19 mouse cellular contexts compared by ENCODE assay signal in genomic region chr5:119953811-119954566, GRCm38 (mm10).
DNase-seq lines count a peak whose midpoint lies in the region; ATAC-seq and TF ChIP-seq lines count a peak whose summit lies in the region.
"Had no signal": no experiment of that assay in that cellular context is flagged by ENCODE, and none has a peak within 500 bp of the region (broad histone marks: within the 10 kb centered on the region; RNA-seq: fewer than 3 reads in every experiment).

No protein-coding gene starts in this region.

- H3K27me3 ChIP-seq in stomach, embryonic 16.5 days (ENCODE audit: control insufficient read depth, insufficient read depth, low read length): 0 out of 2 replicates have a peak, but pooled peaks cover under 1% of the 10 kb centered on the region
- no peaks in the 10 kb centered on the region for H3K27me3 ChIP-seq in stomach, postnatal 0 days (ENCODE audit: control insufficient read depth, insufficient read depth, low read length)
- H3K27me3 ChIP-seq in limb, embryonic 14.5 days (ENCODE audit: control insufficient read depth, insufficient read depth, low read length): no peaks in the 10 kb centered on the region
- H3K27me3 ChIP-seq in embryonic facial prominence, embryonic 10.5 days (replicated peaks; ENCODE audit: low read depth, poor library complexity, severe bottlenecking): no peaks in the 10 kb centered on the region
- H3K27me3 ChIP-seq: embryonic facial prominence, embryonic 12.5 days; forebrain, embryonic 13.5 days; heart, embryonic 13.5 days; hindbrain, embryonic 15.5 days had no signal

- no peak for TF ChIP-seq EP300 in stomach, postnatal 0 days (optimal IDR thresholded peaks at IDR 0.05)

- H3K9ac ChIP-seq in stomach, embryonic 16.5 days (ENCODE audit: low read length): no peak overlapping the region
- H3K9ac ChIP-seq in stomach, postnatal 0 days (ENCODE audit: low read length): no peak overlapping the region
- H3K9ac ChIP-seq in limb, embryonic 14.5 days (ENCODE audit: low read depth, low read length, severe bottlenecking): no peak overlapping the region
- H3K9ac ChIP-seq: embryonic facial prominence, embryonic 12.5 days; forebrain, embryonic 13.5 days; heart, embryonic 13.5 days; hindbrain, embryonic 15.5 days had no signal

- 52% methylated on average over 14 of the region's 14 CpGs for WGBS in stomach, embryonic 16.5 days
- 46% methylated on average over 14 of the region's 14 CpGs for WGBS in stomach, postnatal 0 days
- WGBS in limb, embryonic 14.5 days: 35% methylated on average over 14 of the region's 14 CpGs
- 79% methylated on average over 14 of the region's 14 CpGs for WGBS in embryonic facial prominence, embryonic 10.5 days

- DNase-seq in left cerebral cortex, postnatal 14 days (ENCODE audit: low spot score in 2 of 2): peak; percentile 6 to 50
- DNase-seq in left cerebral cortex, postnatal 4 days: no peak
- no peak for DNase-seq in stomach, postnatal 0 days (ENCODE audit: low spot score)
- peak; percentile 51 for DNase-seq in limb, embryonic 14.5 days (ENCODE audit: low spot score)
- no peak for DNase-seq in kidney, adult 18-20 months
- DNase-seq in embryonic facial prominence, embryonic 10.5 days (ENCODE audit: low spot score): no peak
- DNase-seq: adrenal gland, postnatal 10 days; cerebellum, adult 11 months; cerebellum, adult 8-10 months; embryo, embryonic 11 days; gastrocnemius, adult 2 months; gastrocnemius, postnatal 25 days; heart, postnatal 36 days had no signal

- H3K9me3 ChIP-seq in stomach, embryonic 16.5 days (replicated peaks; ENCODE audit: control insufficient read depth, low read length): no peaks in the 10 kb centered on the region
- no peaks in the 10 kb centered on the region for H3K9me3 ChIP-seq in stomach, postnatal 0 days (ENCODE audit: control insufficient read depth, low read length)
- no peaks in the 10 kb centered on the region for H3K9me3 ChIP-seq in limb, embryonic 14.5 days (ENCODE audit: control insufficient read depth, low read length)
- no peaks in the 10 kb centered on the region for H3K9me3 ChIP-seq in embryonic facial prominence, embryonic 10.5 days
- H3K9me3 ChIP-seq: embryonic facial prominence, embryonic 12.5 days; forebrain, embryonic 13.5 days; hindbrain, embryonic 15.5 days had no signal

- H3K4me3 ChIP-seq in stomach, embryonic 16.5 days (replicated peaks; ENCODE audit: low read length): no peak overlapping the region
- H3K4me3 ChIP-seq in stomach, postnatal 0 days (ENCODE audit: low read depth, low read length): no peak overlapping the region
- no peak overlapping the region for H3K4me3 ChIP-seq in limb, embryonic 14.5 days (replicated peaks; ENCODE audit: low read length)
- H3K4me3 ChIP-seq in embryonic facial prominence, embryonic 10.5 days: no peak overlapping the region
- H3K4me3 ChIP-seq: embryonic facial prominence, embryonic 12.5 days; forebrain, embryonic 13.5 days; gastrocnemius, adult 2 months; heart, embryonic 13.5 days; hindbrain, embryonic 15.5 days had no signal

- no peaks in the 10 kb centered on the region for H3K36me3 ChIP-seq in stomach, embryonic 16.5 days (ENCODE audit: control insufficient read depth, insufficient read depth, low read length)
- no peaks in the 10 kb centered on the region for H3K36me3 ChIP-seq in stomach, postnatal 0 days (ENCODE audit: control insufficient read depth, insufficient read depth, low read length)
- H3K36me3 ChIP-seq in limb, embryonic 14.5 days (ENCODE audit: control insufficient read depth, insufficient read depth, low read length): no peaks in the 10 kb centered on the region
- H3K36me3 ChIP-seq in embryonic facial prominence, embryonic 10.5 days (replicated peaks): no peaks in the 10 kb centered on the region
- H3K36me3 ChIP-seq: embryonic facial prominence, embryonic 12.5 days; heart, embryonic 13.5 days; hindbrain, embryonic 15.5 days had no signal

- TF ChIP-seq POLR2A in limb, embryonic 14.5 days (IDR thresholded peaks at IDR 0.05; ENCODE audit: borderline replicate concordance, extremely low read depth, insufficient read depth, insufficient read length): no peak

- no peak overlapping the region for H3K27ac ChIP-seq in stomach, embryonic 16.5 days (ENCODE audit: low read length)
- H3K27ac ChIP-seq in stomach, postnatal 0 days (replicated peaks): no peak overlapping the region
- H3K27ac ChIP-seq in limb, embryonic 14.5 days (replicated peaks; ENCODE audit: low read depth, low read length): peak overlapping the region; percentile 70
- no peak overlapping the region for H3K27ac ChIP-seq in embryonic facial prominence, embryonic 10.5 days (replicated peaks)
- H3K27ac ChIP-seq: embryonic facial prominence, embryonic 12.5 days; forebrain, embryonic 13.5 days; gastrocnemius, adult 2 months; heart, embryonic 13.5 days; hindbrain, embryonic 15.5 days had no signal

- H3K4me2 ChIP-seq in stomach, embryonic 16.5 days (ENCODE audit: low read depth, low read length): no peak overlapping the region
- H3K4me2 ChIP-seq in stomach, postnatal 0 days (replicated peaks; ENCODE audit: low read depth): no peak overlapping the region
- H3K4me2 ChIP-seq in limb, embryonic 14.5 days (replicated peaks; ENCODE audit: low read depth, low read length, severe bottlenecking): peak overlapping the region; percentile 9; the same call in 1 of the 2 replicates
- H3K4me2 ChIP-seq: embryonic facial prominence, embryonic 12.5 days; forebrain, embryonic 13.5 days; heart, embryonic 13.5 days; hindbrain, embryonic 15.5 days had no signal

- intact Hi-C loops in left cerebral cortex, postnatal 14 days (cut with DNase I): no loop called here
- intact Hi-C loops in left cerebral cortex, postnatal 4 days (cut with DNase I): no loop called here

- H3K4me1 ChIP-seq in stomach, embryonic 16.5 days (ENCODE audit: control insufficient read depth, insufficient read depth, low read length): 0 out of 2 replicates have a peak, but pooled peaks cover 2% of the 10 kb centered on the region
- no peaks in the 10 kb centered on the region for H3K4me1 ChIP-seq in stomach, postnatal 0 days (replicated peaks; ENCODE audit: control insufficient read depth, insufficient read depth)
- peaks cover 19% of the 10 kb centered on the region for H3K4me1 ChIP-seq in limb, embryonic 14.5 days (ENCODE audit: control insufficient read depth, insufficient read depth, low read length)
- peaks cover 15% of the 10 kb centered on the region for H3K4me1 ChIP-seq in embryonic facial prominence, embryonic 10.5 days
- H3K4me1 ChIP-seq: forebrain, embryonic 13.5 days; hindbrain, embryonic 15.5 days had no signal

- ATAC-seq in stomach, embryonic 16.5 days (ENCODE audit: insufficient read depth, low FRiP score): peak; percentile 33; the same call in 1 of the 2 replicates
- no peak for ATAC-seq in stomach, postnatal 0 days (ENCODE audit: low FRiP score, low TSS enrichment)
- peak; percentile 84 for ATAC-seq in limb, embryonic 14.5 days (ENCODE audit: low FRiP score, low read depth)
- ATAC-seq: forebrain, embryonic 13.5 days; Patski had no signal

- no peak for TF ChIP-seq CTCF in stomach, postnatal 0 days (IDR thresholded peaks at IDR 0.05; ENCODE audit: low read depth)

Comparison
In these comparisons a context has a peak if more than half of its experiments do, and no peak if none do; other contexts are left out.
1. DNase-seq: peak in left cerebral cortex, postnatal 14 days (2 of 2) and limb, embryonic 14.5 days (single experiment); none in left cerebral cortex, postnatal 4 days (single experiment), stomach, postnatal 0 days (single experiment), kidney, adult 18-20 months (single experiment) and embryonic facial prominence, embryonic 10.5 days (single experiment).